Mouse (Mus musculus) hindbrain, embryonic 12.5 days (tissue): ENCODE measurements around the gene Cdca7. TPM values are rescaled to one million over a fixed set of nuclear protein-coding genes. Genes with fewer than 3 reads are reported as not detected.

Experiments
- ATAC-seq: fragments of 200-750 bp; cut with Nextera tagmentation; 2 replicates; pipeline ENCODE4 v1.8.0; 2017; ENCODE audit warnings: moderate TSS enrichment; ENCODE audit not compliant: low FRiP score
- H3K27ac ChIP-seq: fragments of 300-500 bp; sonication (generic); 2 replicates; pipeline ENCODE4 v1.5.1; 2016; ENCODE audit warnings: mild to moderate bottlenecking
- H3K27me3 ChIP-seq: fragments of 300-500 bp; sonication (generic); 2 replicates; pipeline ENCODE4 v1.6.1; 2016; ENCODE audit warnings: mild to moderate bottlenecking
- H3K36me3 ChIP-seq: fragments of 300-500 bp; sonication (generic); 2 replicates; pipeline ENCODE4 v1.6.1; 2016; ENCODE audit warnings: mild to moderate bottlenecking
- H3K4me1 ChIP-seq: fragments of 300-500 bp; sonication (generic); 2 replicates; pipeline ENCODE4 v1.6.1; 2016
- H3K4me2 ChIP-seq: fragments of 300-500 bp; sonication (generic); replicated peaks from 2 replicates; pipeline ENCODE4 v1.6.1; 2016; ENCODE audit warnings: mild to moderate bottlenecking
- H3K4me3 ChIP-seq: fragments of 300-500 bp; sonication (generic); 2 replicates; pipeline ENCODE4 v1.5.1; 2016; ENCODE audit warnings: mild to moderate bottlenecking
- H3K9ac ChIP-seq: fragments of 300-500 bp; sonication (generic); 2 replicates; pipeline ENCODE4 v1.6.1; 2016; ENCODE audit warnings: mild to moderate bottlenecking, moderate library complexity
- H3K9me3 ChIP-seq: fragments of 300-500 bp; sonication (generic); replicated peaks from 2 replicates; pipeline ENCODE4 v1.6.1; 2016; ENCODE audit warnings: mild to moderate bottlenecking
- WGBS: fragments of 180-500 bp; shearing (Covaris S2); methylation state at CpG from one replicate; pipeline ENCODE4 v1.1.7; 2016; 5-methylcytosine and 5-hydroxymethylcytosine counted together
- polyA plus RNA-seq: library from polyadenylated mRNA; unstranded; fragments of >200 nt; fragmentation: Nextera tagmentation; extraction: Ambion mirVana; gene quantifications from 2 replicates; pipeline ENCODE4 v1.2.1, GENCODE M21; 2016

Cdca7 gene
- polyA plus RNA-seq, 1 experiment from 2014 or later = 101 TPM

GRCm38 (mm10) chr2:72529026-72529357 lies 53.0 kb downstream of the Cdca7 start:
- Histone ChIP-seq H3K4me3 (no peak overlapping the region), H3K4me1 (peaks cover 6% of the 10 kb centered on the region; the same call in 1 of the 2 replicates), H3K27ac (0 out of 2 replicates have a peak overlapping the region, but pooled peaks have one; percentile 55), H3K9ac (no peak overlapping the region), H3K4me2 (peak overlapping the region; percentile 50), H3K27me3 (peaks cover 14% of the 10 kb centered on the region), H3K9me3 (no peaks in the 10 kb centered on the region), H3K36me3 (no peaks in the 10 kb centered on the region)
- 44% methylated on average over 10 of the region's 10 CpGs for WGBS
- no peak for ATAC-seq

- peak; percentile 64; the same call in 1 of the 2 replicates for ATAC-seq
- H3K27ac ChIP-seq = peak overlapping the region; percentile 55
- H3K9ac ChIP-seq = no peak overlapping the region
- H3K9me3 ChIP-seq = no peaks in the 10 kb centered on the region
- peaks cover 6% of the 10 kb centered on the region; the same call in 1 of the 2 replicates for H3K4me1 ChIP-seq
- 25% methylated on average over 25 of the region's 25 CpGs for WGBS
- H3K4me3 ChIP-seq = peak overlapping the region; percentile 22
- H3K4me2 ChIP-seq = peak overlapping the region; percentile 50
- H3K36me3 ChIP-seq = no peaks in the 10 kb centered on the region
- H3K27me3 ChIP-seq = peaks cover 17% of the 10 kb centered on the region
Measured at GRCm38 (mm10) chr2:72529358-72530319, 53.7 kb downstream of the Cdca7 start.

- peaks cover 8% of the 10 kb centered on the region; the same call in 1 of the 2 replicates for H3K27me3 ChIP-seq
- no peak overlapping the region for H3K4me3 ChIP-seq
Measured at GRCm38 (mm10) chr2:72535889-72536288, 59.9 kb downstream of the Cdca7 start.

More at GRCm38 (mm10) chr2:72535889-72536288, 59.9 kb downstream of the Cdca7 start:
- ATAC-seq = no peak
- WGBS = 59% methylated on average over 1 of the region's 1 CpGs
- Histone ChIP-seq H3K4me2 (no peak overlapping the region), H3K27ac (no peak overlapping the region), H3K9me3 (no peaks in the 10 kb centered on the region), H3K4me1 (no peaks in the 10 kb centered on the region), H3K9ac (no peak overlapping the region), H3K36me3 (no peaks in the 10 kb centered on the region)

Other genes starting within 250 kb of the Cdca7 start
- 9.4 and 11.0 TPM in 2 replicates for gene Map3k20, start 190.5 kb upstream of the Cdca7 start, polyA plus RNA-seq